Mouse (Mus musculus) cortical plate, adult 2 months (tissue): ENCODE results near the gene Wwp2.

ENCODE experiments used
- CTCF ChIP-seq: fragments of 200-500 bp; IDR thresholded peaks from 2 replicates; pipeline ENCODE4 v1.5.1; 2011; ENCODE audit warnings: mild to moderate bottlenecking, control low read depth, low read length; ENCODE audit not compliant: insufficient read depth; ENCODE audit errors: extremely low read depth
- POLR2A ChIP-seq: fragments of 200-500 bp; IDR thresholded peaks from 2 replicates; pipeline ENCODE4 v1.6.1; 2011; ENCODE audit warnings: mild to moderate bottlenecking, low read length, control low read depth; ENCODE audit not compliant: insufficient read depth; ENCODE audit errors: extremely low read depth

- TF ChIP-seq CTCF (no peak), POLR2A (no peak)
These were observed 62.2 kb downstream of the Wwp2 start for GRCm38 (mm10) chr8:107498390-107498789.
